Mouse (Mus musculus) hindbrain, embryonic 13.5 days (tissue): ENCODE measurements around the gene Ints6l. TPM values are rescaled to one million over a fixed set of nuclear protein-coding genes. Genes with fewer than 3 reads are reported as not detected.
"Not testable (repeated sequence)": the region's sequence is repeated elsewhere in the genome, so short reads cannot be mapped to it uniquely, and the experiment has no call there.

Experiments used
- ATAC-seq: fragments of 200-750 bp; cut with Nextera tagmentation; 2 replicates; pipeline ENCODE4 v1.8.0; 2017; ENCODE audit warnings: moderate TSS enrichment; ENCODE audit not compliant: low FRiP score
- H3K27ac ChIP-seq: fragments of 300-500 bp; sonication (generic); 2 replicates; pipeline ENCODE4 v1.5.1; 2015; ENCODE audit warnings: inconsistent platforms, mild to moderate bottlenecking, moderate library complexity
- H3K27me3 ChIP-seq: fragments of 300-500 bp; sonication (generic); 2 replicates; pipeline ENCODE4 v1.6.1; 2015; ENCODE audit warnings: mild to moderate bottlenecking, inconsistent platforms
- H3K36me3 ChIP-seq: fragments of 300-500 bp; sonication (generic); 2 replicates; pipeline ENCODE4 v1.6.1; 2015; ENCODE audit warnings: mild to moderate bottlenecking, inconsistent platforms
- H3K4me1 ChIP-seq: fragments of 300-500 bp; sonication (generic); replicated peaks from 2 replicates; pipeline ENCODE4 v1.6.1; 2015; ENCODE audit warnings: inconsistent platforms
- H3K4me2 ChIP-seq: fragments of 300-500 bp; sonication (generic); 2 replicates; pipeline ENCODE4 v1.6.1; 2015; ENCODE audit warnings: inconsistent platforms, mild to moderate bottlenecking, moderate library complexity
- H3K4me3 ChIP-seq: fragments of 300-500 bp; sonication (generic); 2 replicates; pipeline ENCODE4 v1.5.1; 2015; ENCODE audit warnings: mild to moderate bottlenecking, inconsistent platforms
- H3K9ac ChIP-seq: fragments of 300-500 bp; sonication (generic); 2 replicates; pipeline ENCODE4 v1.6.1; 2015; ENCODE audit warnings: mild to moderate bottlenecking, inconsistent platforms
- H3K9me3 ChIP-seq: fragments of 300-500 bp; sonication (generic); 2 replicates; pipeline ENCODE4 v1.6.1; 2016; ENCODE audit warnings: inconsistent platforms
- WGBS: fragments of 180-500 bp; shearing (Covaris S2); methylation state at CpG from one replicate; pipeline ENCODE4 v1.1.7; 2015; 5-methylcytosine and 5-hydroxymethylcytosine counted together
- polyA plus RNA-seq: library from polyadenylated mRNA; unstranded; fragments of >200 nt; fragmentation: Nextera tagmentation; extraction: Ambion mirVana; gene quantifications from 2 replicates; pipeline ENCODE4 v1.2.1, GENCODE M21; 2015

Ints6l gene
- polyA plus RNA-seq, 1 experiment from 2014 or later = 18.8 TPM

DNA sequence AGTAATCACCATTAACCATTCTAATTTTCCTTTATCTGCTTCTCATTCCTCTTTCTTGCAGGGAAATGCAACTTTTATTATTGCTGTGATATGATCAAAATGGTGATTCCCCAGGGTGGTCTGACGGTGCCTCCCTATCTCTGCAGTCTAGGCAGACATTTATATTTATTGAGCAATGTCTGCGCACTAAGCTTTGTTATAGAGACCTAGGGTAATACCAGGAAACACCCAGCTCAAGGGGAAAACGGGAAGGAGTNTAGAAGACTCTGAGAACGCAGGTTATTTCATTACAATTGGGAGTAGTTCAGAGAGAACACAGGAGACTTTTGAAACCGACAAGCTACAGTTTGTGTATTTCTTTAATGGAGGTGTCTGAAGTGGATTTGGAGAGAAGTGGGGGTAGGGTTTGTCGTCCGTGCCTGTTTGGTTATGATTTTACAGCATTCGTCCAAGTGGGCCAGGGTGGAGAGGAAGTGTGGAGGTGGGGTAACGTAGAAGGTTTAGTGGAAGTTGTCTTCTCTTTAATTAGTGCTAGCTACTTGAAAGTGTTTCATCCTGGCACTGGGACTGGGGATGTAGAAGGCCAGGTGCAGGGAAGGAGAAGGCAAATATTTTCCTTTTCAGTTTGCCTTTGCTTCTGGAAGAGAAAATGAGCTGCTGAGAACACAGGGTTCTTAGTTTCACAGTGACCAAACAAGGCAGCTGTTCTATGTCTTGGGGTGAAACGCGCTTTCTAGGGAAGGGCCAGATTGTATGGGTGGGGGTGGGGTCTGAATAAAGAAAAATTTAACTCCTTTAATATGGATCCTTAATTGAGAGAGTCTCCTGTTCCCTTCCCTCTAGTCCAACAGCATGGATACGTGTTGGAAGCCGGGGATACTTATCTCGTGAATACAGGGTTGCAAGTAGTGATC is 7.6 kb downstream of the Ints6l start:
- no peak for ATAC-seq
- Histone ChIP-seq H3K9me3 (no peaks in the 10 kb centered on the region), H3K9ac (no peak overlapping the region), H3K4me2 (no peak overlapping the region), H3K4me1 (no peaks in the 10 kb centered on the region), H3K4me3 (no peak overlapping the region), H3K27ac (no peak overlapping the region), H3K27me3 (no peaks in the 10 kb centered on the region), H3K36me3 (no peaks in the 10 kb centered on the region)
- 78% methylated on average over 14 of the region's 14 CpGs for WGBS

DNA sequence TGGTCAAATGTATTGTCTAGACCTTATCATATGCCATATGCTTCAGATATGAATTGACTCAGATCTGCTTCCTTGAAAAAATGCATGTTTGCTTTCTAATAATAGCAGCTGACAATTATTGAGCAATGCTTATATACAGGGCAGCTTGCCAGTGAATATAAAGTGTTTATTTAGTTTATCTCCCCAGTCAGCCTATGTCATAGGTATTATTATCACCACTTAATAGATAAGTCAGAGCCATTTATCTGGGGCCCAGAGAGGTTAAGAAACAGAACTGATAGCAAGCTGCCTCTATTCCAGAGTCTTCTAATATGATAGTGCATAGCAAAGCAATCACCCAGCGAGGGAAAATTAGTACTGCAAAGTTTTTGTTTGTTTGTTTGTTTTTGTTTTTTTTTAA is 10.2 kb downstream of the Ints6l start:
- Histone ChIP-seq H3K9ac (no peak overlapping the region), H3K9me3 (no peaks in the 10 kb centered on the region), H3K4me2 (no peak overlapping the region), H3K36me3 (no peaks in the 10 kb centered on the region), H3K4me3 (no peak overlapping the region), H3K27me3 (no peaks in the 10 kb centered on the region), H3K4me1 (no peaks in the 10 kb centered on the region), H3K27ac (no peak overlapping the region)
- WGBS = 79% methylated on average over 1 of the region's 1 CpGs
- ATAC-seq = no peak

DNA sequence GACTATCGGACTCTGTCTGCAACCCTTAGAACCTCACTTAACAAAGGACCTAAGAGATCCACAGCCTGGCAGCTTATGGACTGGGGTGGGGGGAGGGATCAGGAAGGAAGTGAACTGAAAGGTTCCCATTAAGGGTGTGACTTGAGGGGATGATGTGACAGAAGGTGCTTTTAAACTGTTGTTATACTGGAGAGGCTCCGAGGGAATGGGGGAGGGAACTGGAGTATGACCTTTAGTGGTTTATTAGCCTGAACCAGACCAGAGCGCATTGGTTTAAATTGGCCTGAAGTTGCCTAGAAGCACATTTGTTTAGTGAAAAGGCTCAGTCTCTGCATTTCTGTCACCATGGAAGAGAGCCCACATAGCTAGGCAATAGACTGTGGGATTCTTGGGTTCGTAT is 13.0 kb downstream of the Ints6l start:
- Histone ChIP-seq H3K4me3 (no peak overlapping the region), H3K9ac (no peak overlapping the region), H3K4me2 (no peak overlapping the region), H3K9me3 (no peaks in the 10 kb centered on the region), H3K27ac (no peak overlapping the region), H3K27me3 (no peaks in the 10 kb centered on the region), H3K4me1 (no peaks in the 10 kb centered on the region), H3K36me3 (no peaks in the 10 kb centered on the region)
- WGBS = 72% methylated on average over 4 of the region's 4 CpGs
- no peak for ATAC-seq

GRCm38 (mm10) chrX:56468422-56468821 is 13.8 kb downstream of the Ints6l start:
- no peak overlapping the region for H3K27ac ChIP-seq
- no peaks in the 10 kb centered on the region for H3K4me1 ChIP-seq
- WGBS = 73% methylated on average over 6 of the region's 6 CpGs
- ATAC-seq = no peak
- H3K4me2 ChIP-seq = no peak overlapping the region
- no peak overlapping the region for H3K9ac ChIP-seq
- no peaks in the 10 kb centered on the region for H3K36me3 ChIP-seq
- no peak overlapping the region for H3K4me3 ChIP-seq
- H3K27me3 ChIP-seq = no peaks in the 10 kb centered on the region
- no peaks in the 10 kb centered on the region for H3K9me3 ChIP-seq

DNA sequence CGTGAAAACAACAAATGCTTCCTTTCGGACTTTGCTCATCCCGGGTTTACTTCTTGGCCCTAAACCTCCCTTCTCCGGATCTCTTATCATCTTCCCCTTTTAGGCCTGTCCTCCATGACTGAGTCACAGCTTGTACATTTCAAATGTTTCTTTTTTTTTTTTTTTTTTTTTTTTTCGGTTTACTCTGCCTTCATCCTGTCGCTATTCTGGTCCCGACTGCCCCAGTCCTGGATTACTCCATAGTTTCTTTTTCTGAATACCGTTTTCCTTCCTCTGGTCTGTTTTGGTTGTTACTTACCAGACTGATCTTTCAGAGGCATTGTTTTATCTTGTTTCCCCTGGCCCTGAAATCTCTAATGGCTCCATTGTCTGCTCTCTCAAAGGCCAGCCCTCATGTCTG is 19.4 kb downstream of the Ints6l start:
- Histone ChIP-seq H3K9me3 (no peaks in the 10 kb centered on the region), H3K4me1 (no peaks in the 10 kb centered on the region), H3K4me3 (no peak overlapping the region), H3K27me3 (no peaks in the 10 kb centered on the region), H3K4me2 (no peak overlapping the region), H3K36me3 (no peaks in the 10 kb centered on the region), H3K9ac (no peak overlapping the region), H3K27ac (no peak overlapping the region)
- ATAC-seq = no peak
- WGBS = 61% methylated on average over 8 of the region's 8 CpGs

DNA sequence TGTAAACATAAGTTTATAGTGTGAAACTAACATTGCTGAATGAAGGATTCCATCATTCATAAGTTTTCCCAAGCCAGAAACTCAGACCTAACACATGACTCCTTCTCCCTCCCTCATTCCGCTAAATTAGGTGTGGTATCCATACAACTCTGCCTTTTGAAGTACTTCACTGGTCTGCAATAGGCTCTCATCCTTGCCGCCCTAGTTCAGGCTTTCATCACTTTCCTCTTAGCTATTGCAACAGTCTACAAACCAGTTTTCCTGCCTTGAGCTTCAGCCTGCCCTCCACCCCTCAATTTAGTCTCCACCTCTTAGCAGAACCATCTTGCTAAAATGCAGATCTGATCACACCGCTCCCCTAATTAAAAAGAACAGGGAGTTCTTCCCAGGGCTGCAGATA is 22.9 kb downstream of the Ints6l start:
- 93% methylated on average over 3 of the region's 3 CpGs for WGBS
- Histone ChIP-seq H3K4me1 (no peaks in the 10 kb centered on the region), H3K27me3 (no peaks in the 10 kb centered on the region), H3K27ac (no peak overlapping the region), H3K9ac (no peak overlapping the region), H3K4me3 (no peak overlapping the region), H3K9me3 (no peaks in the 10 kb centered on the region), H3K4me2 (no peak overlapping the region), H3K36me3 (peaks cover 6% of the 10 kb centered on the region)
- no peak for ATAC-seq

GRCm38 (mm10) chrX:56481906-56482305 is 27.2 kb downstream of the Ints6l start:
- H3K4me1 ChIP-seq = no peaks in the 10 kb centered on the region
- H3K4me3 ChIP-seq = no peak overlapping the region
- 60% methylated on average over 3 of the region's 3 CpGs for WGBS

GRCm38 (mm10) chrX:56489758-56490157 is 35.1 kb downstream of the Ints6l start:
- Histone ChIP-seq H3K27ac (no peak overlapping the region), H3K36me3 (no peaks in the 10 kb centered on the region), H3K4me1 (no peaks in the 10 kb centered on the region), H3K9me3 (no peaks in the 10 kb centered on the region), H3K27me3 (no peaks in the 10 kb centered on the region), H3K4me2 (no peak overlapping the region), H3K4me3 (no peak overlapping the region), H3K9ac (no peak overlapping the region)
- WGBS = 10% methylated on average over 1 of the region's 1 CpGs
- no peak for ATAC-seq

More at GRCm38 (mm10) chrX:56481906-56482305, 27.2 kb downstream of the Ints6l start:
- Histone ChIP-seq H3K9me3 (no peaks in the 10 kb centered on the region), H3K4me2 (no peak overlapping the region), H3K36me3 (peaks cover 13% of the 10 kb centered on the region), H3K27ac (no peak overlapping the region), H3K9ac (no peak overlapping the region), H3K27me3 (no peaks in the 10 kb centered on the region)
- ATAC-seq = no peak

DNA sequence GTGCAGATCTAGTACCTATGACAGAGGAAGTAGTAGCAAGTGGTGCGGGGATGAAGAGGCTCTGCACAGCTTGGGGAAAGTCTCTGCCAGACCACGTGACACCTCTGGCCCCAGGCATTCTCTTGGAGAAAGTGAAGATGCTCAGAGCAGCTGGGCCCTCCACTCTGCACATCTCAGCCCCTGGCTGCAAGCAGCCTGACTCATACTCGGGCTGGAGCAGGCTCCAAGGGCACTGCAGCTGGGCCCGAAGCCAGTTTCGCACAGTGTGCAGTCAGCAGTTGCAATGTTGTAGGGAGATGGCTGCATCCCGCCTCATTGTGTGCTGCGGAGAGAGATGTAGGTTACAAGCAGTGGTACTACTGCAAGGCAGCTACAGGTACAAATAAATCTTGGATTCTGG is 42.6 kb downstream of the Ints6l start:
- no peak overlapping the region for H3K27ac ChIP-seq
- ATAC-seq = no peak
- H3K4me2 ChIP-seq = no peak overlapping the region
- H3K27me3 ChIP-seq = no peaks in the 10 kb centered on the region
- H3K4me1 ChIP-seq = no peaks in the 10 kb centered on the region
- no peak overlapping the region for H3K4me3 ChIP-seq
- WGBS = 86% methylated on average over 7 of the region's 7 CpGs
- no peaks in the 10 kb centered on the region for H3K9me3 ChIP-seq
- no peak overlapping the region for H3K9ac ChIP-seq
- peaks cover 9% of the 10 kb centered on the region for H3K36me3 ChIP-seq

- not testable (repeated sequence) for H3K36me3 ChIP-seq, H3K4me3 ChIP-seq, ATAC-seq, H3K4me2 ChIP-seq, H3K9ac ChIP-seq, H3K9me3 ChIP-seq, H3K4me1 ChIP-seq, H3K27ac ChIP-seq, H3K27me3 ChIP-seq
- 90% methylated on average over 6 of the region's 6 CpGs for WGBS
These were observed 69.8 kb downstream of the Ints6l start, which contains the start of gene Gm10477 for GRCm38 (mm10) chrX:56524442-56524841. Gene Gm10477, plus strand, starts transcription at chrX:56524742.

GRCm38 (mm10) chrX:56531266-56531665 is 76.6 kb downstream of the Ints6l start:
- H3K27me3 ChIP-seq = no peaks in the 10 kb centered on the region
- no peaks in the 10 kb centered on the region for H3K36me3 ChIP-seq

GRCm38 (mm10) chrX:56537162-56537561 is 82.5 kb downstream of the Ints6l start:
- no peaks in the 10 kb centered on the region for H3K27me3 ChIP-seq
- no peak for ATAC-seq

More at GRCm38 (mm10) chrX:56531266-56531665, 76.6 kb downstream of the Ints6l start:
- Histone ChIP-seq H3K9me3 (no peaks in the 10 kb centered on the region), H3K4me1 (no peaks in the 10 kb centered on the region), H3K9ac (no peak overlapping the region), H3K27ac (no peak overlapping the region), H3K4me2 (no peak overlapping the region), H3K4me3 (no peak overlapping the region)
- ATAC-seq = no peak
- WGBS = 14% methylated on average over 3 of the region's 3 CpGs

GRCm38 (mm10) chrX:56549506-56549905 is 94.8 kb downstream of the Ints6l start, which contains the start of gene Gm648:
Gene Gm648, minus strand, starts transcription at chrX:56549606.
- Histone ChIP-seq H3K4me1 (no peaks in the 10 kb centered on the region), H3K36me3 (no peaks in the 10 kb centered on the region), H3K27ac (no peak within 1 kb of the TSS), H3K9me3 (no peaks in the 10 kb centered on the region), H3K9ac (no peak within 1 kb of the TSS), H3K4me2 (no peak within 1 kb of the TSS), H3K4me3 (no peak within 1 kb of the TSS), H3K27me3 (no peaks in the 10 kb centered on the region)
- 91% methylated on average over 7 of the region's 7 CpGs for WGBS
- no peak for ATAC-seq

More at GRCm38 (mm10) chrX:56537162-56537561, 82.5 kb downstream of the Ints6l start:
- no peaks in the 10 kb centered on the region for H3K9me3 ChIP-seq
- 54% methylated on average over 4 of the region's 4 CpGs for WGBS
- H3K4me1 ChIP-seq = no peaks in the 10 kb centered on the region
- no peaks in the 10 kb centered on the region for H3K36me3 ChIP-seq
- H3K27ac ChIP-seq = no peak overlapping the region
- no peak overlapping the region for H3K4me2 ChIP-seq
- no peak overlapping the region for H3K9ac ChIP-seq
- H3K4me3 ChIP-seq = no peak overlapping the region
